8 mouse cellular contexts compared by ENCODE assay signal in genomic region chr19:41895460-41896318, GRCm38 (mm10). TPM values are rescaled to one million over a fixed set of nuclear protein-coding genes. Genes with fewer than 3 reads are reported as not detected.
DNase-seq lines count a peak whose midpoint lies in the region; ATAC-seq and TF ChIP-seq lines count a peak whose summit lies in the region.

Rrp12 (minus strand) TSS chr19:41896173.

- H3K4me1 ChIP-seq in embryonic facial prominence, embryonic 13.5 days, result peaks cover 15% of the 10 kb centered on the region
- H3K4me1 ChIP-seq in limb, embryonic 14.5 days (ENCODE audit: control insufficient read depth, insufficient read depth, low read length), result peaks cover 7% of the 10 kb centered on the region; the same call in 1 of the 2 replicates
- H3K4me1 ChIP-seq in midbrain, postnatal 0 days (ENCODE audit: insufficient read depth, low read length), result peaks cover 6% of the 10 kb centered on the region; the same call in 1 of the 2 replicates

- H3K36me3 ChIP-seq in embryonic facial prominence, embryonic 13.5 days, result peaks cover 10% of the 10 kb centered on the region; the same call in 1 of the 2 replicates
- H3K36me3 ChIP-seq in limb, embryonic 14.5 days (ENCODE audit: control insufficient read depth, insufficient read depth, low read length), result peaks cover 11% of the 10 kb centered on the region
- H3K36me3 ChIP-seq in midbrain, postnatal 0 days (ENCODE audit: insufficient read depth, low read length), result peaks cover 10% of the 10 kb centered on the region; the same call in 1 of the 2 replicates

- TF ChIP-seq CTCF in midbrain, postnatal 0 days (IDR thresholded peaks at IDR 0.05), result no peak

- H3K4me2 ChIP-seq in embryonic facial prominence, embryonic 13.5 days, result peak within 1 kb of the TSS; percentile 92
- H3K4me2 ChIP-seq in limb, embryonic 14.5 days (replicated peaks; ENCODE audit: low read depth, low read length, severe bottlenecking), result peak within 1 kb of the TSS; percentile 72
- peak within 1 kb of the TSS; percentile 71 for H3K4me2 ChIP-seq in midbrain, postnatal 0 days (ENCODE audit: low read depth, low read length, poor library complexity, severe bottlenecking)

- H3K27ac ChIP-seq in embryonic facial prominence, embryonic 13.5 days, result no peak within 1 kb of the TSS
- H3K27ac ChIP-seq in limb, embryonic 14.5 days (replicated peaks; ENCODE audit: low read depth, low read length), result no peak within 1 kb of the TSS
- 0 out of 2 replicates have a peak within 1 kb of the TSS, but pooled peaks have one; percentile 28 for H3K27ac ChIP-seq in midbrain, postnatal 0 days (ENCODE audit: low read depth, low read length)

- WGBS in embryonic facial prominence, embryonic 13.5 days, result under 1% methylated on average over 46 of the region's 46 CpGs
- 2% methylated on average over 46 of the region's 46 CpGs for WGBS in limb, embryonic 14.5 days
- WGBS in midbrain, postnatal 0 days, result 2% methylated on average over 46 of the region's 46 CpGs

- H3K27me3 ChIP-seq in embryonic facial prominence, embryonic 13.5 days, result no peaks in the 10 kb centered on the region
- no peaks in the 10 kb centered on the region for H3K27me3 ChIP-seq in limb, embryonic 14.5 days (ENCODE audit: control insufficient read depth, insufficient read depth, low read length)
- no peaks in the 10 kb centered on the region for H3K27me3 ChIP-seq in midbrain, postnatal 0 days (ENCODE audit: insufficient read depth, low read length)

- H3K9ac ChIP-seq in embryonic facial prominence, embryonic 13.5 days, result peak within 1 kb of the TSS; percentile 73
- H3K9ac ChIP-seq in limb, embryonic 14.5 days (ENCODE audit: low read depth, low read length, severe bottlenecking), result peak within 1 kb of the TSS; percentile 57
- H3K9ac ChIP-seq in midbrain, postnatal 0 days (replicated peaks; ENCODE audit: low read length, poor library complexity, severe bottlenecking), result peak within 1 kb of the TSS; percentile 55

- peak within 1 kb of the TSS; percentile 83 for H3K4me3 ChIP-seq in embryonic facial prominence, embryonic 13.5 days
- peak within 1 kb of the TSS; percentile 71 for H3K4me3 ChIP-seq in limb, embryonic 14.5 days (replicated peaks; ENCODE audit: low read length)
- peak within 1 kb of the TSS; percentile 69 for H3K4me3 ChIP-seq in midbrain, postnatal 0 days (ENCODE audit: low read depth, low read length)

- peak; percentile 98 for DNase-seq in 3T3-L1 (ENCODE audit: low read depth, low spot score)
- peak; percentile 80 to 86 for DNase-seq in adrenal gland, postnatal 36 days
- peak; percentile 92 for DNase-seq in heart, adult 8-10 months (ENCODE audit: low spot score)
- DNase-seq in kidney, adult 9 months, result peak; percentile 90
- DNase-seq in limb, embryonic 14.5 days (ENCODE audit: low spot score), result peak; percentile 94
- DNase-seq in midbrain, postnatal 0 days (ENCODE audit: low spot score), result peak; percentile 96
- DNase-seq in spleen, postnatal 14 days (ENCODE audit: low spot score in 2 of 2), result peak; percentile 41 to 69

- no peaks in the 10 kb centered on the region for H3K9me3 ChIP-seq in embryonic facial prominence, embryonic 13.5 days
- no peaks in the 10 kb centered on the region for H3K9me3 ChIP-seq in limb, embryonic 14.5 days (ENCODE audit: control insufficient read depth, low read length)
- H3K9me3 ChIP-seq in midbrain, postnatal 0 days (ENCODE audit: low read length), result no peaks in the 10 kb centered on the region

- ATAC-seq in embryonic facial prominence, embryonic 13.5 days (ENCODE audit: insufficient number of reproducible peaks, insufficient read depth, low FRiP score, low TSS enrichment, low read depth), result peak; percentile 78; the same call in 1 of the 2 replicates
- peak; percentile 93 for ATAC-seq in limb, embryonic 14.5 days (ENCODE audit: low FRiP score, low read depth)
- peak; percentile 95 for ATAC-seq in midbrain, postnatal 0 days (ENCODE audit: low FRiP score)

- TF ChIP-seq POLR2A in limb, embryonic 14.5 days (IDR thresholded peaks at IDR 0.05; ENCODE audit: borderline replicate concordance, extremely low read depth, insufficient read depth, insufficient read length), result no peak

RNA-seq across cellular contexts. Expression of gene Rrp12, which starts in this region (rescaled TPM):
- total RNA-seq in adrenal gland, postnatal 36 days (2021), result 10 to 100 TPM; 12.5 to 23.2 TPM
- 15.2 and 16.8 TPM in 2 replicates for polyA plus RNA-seq in embryonic facial prominence, embryonic 13.5 days (2015; fragmentation: Nextera tagmentation; extraction: Ambion mirVana)
- total RNA-seq in heart, adult 8-10 months (2022), result 10 to 100 TPM; 16.4 to 18.7 (median 18.5) TPM
- 13.9 and 15.0 TPM in 2 replicates for polyA plus RNA-seq in limb, embryonic 14.5 days (2012; rRNA removed)
- 13.2 TPM in 2 replicates for polyA plus RNA-seq in limb, embryonic 14.5 days (2014; fragmentation: Nextera tagmentation; extraction: Ambion mirVana)
- total RNA-seq in midbrain, postnatal 0 days (2014; rRNA removed), result 20.6 and 21.2 TPM in 2 replicates
- polyA plus RNA-seq in midbrain, postnatal 0 days (2015; fragmentation: Nextera tagmentation; extraction: Ambion mirVana), result 13.9 and 14.1 TPM in 2 replicates
